Mouse (Mus musculus) heart, postnatal 0 days (tissue): ENCODE data around the gene Tmed9. TPM values are rescaled to one million over a fixed set of nuclear protein-coding genes. Genes with fewer than 3 reads are reported as not detected.
"Not testable (repeated sequence)": the region's sequence is repeated elsewhere in the genome, so short reads cannot be mapped to it uniquely, and the experiment has no call there.

Source experiments
- ATAC-seq: fragments of 200-750 bp; cut with Nextera tagmentation; 2 replicates; pipeline ENCODE4 v1.8.0; 2017; ENCODE audit warnings: low read depth, moderate number of reproducible peaks, moderate library complexity; ENCODE audit not compliant: insufficient read depth
- DNase-seq: peaks from one replicate; pipeline ENCODE4 v3.0.0-alpha.2; 2016; ENCODE audit warnings: low spot score
- H3K27ac ChIP-seq: fragments of 300-500 bp; sonication (generic); 2 replicates; pipeline ENCODE4 v1.5.1; 2014; ENCODE audit warnings: low read depth, mild to moderate bottlenecking
- H3K27me3 ChIP-seq: fragments of 300-500 bp; sonication (generic); 2 replicates; pipeline ENCODE4 v1.6.1; 2014; ENCODE audit warnings: low read length, mixed read lengths; ENCODE audit not compliant: control insufficient read depth, insufficient read depth
- H3K36me3 ChIP-seq: fragments of 300-500 bp; sonication (generic); replicated peaks from 2 replicates; pipeline ENCODE4 v1.6.1; 2014; ENCODE audit warnings: low read length, mixed read lengths; ENCODE audit not compliant: control insufficient read depth, insufficient read depth
- H3K4me1 ChIP-seq: fragments of 300-500 bp; sonication (generic); 2 replicates; pipeline ENCODE4 v1.6.1; 2014; ENCODE audit warnings: antibody characterized with exemption; ENCODE audit not compliant: control insufficient read depth, insufficient read depth
- H3K4me2 ChIP-seq: fragments of 300-500 bp; sonication (generic); 2 replicates; pipeline ENCODE4 v1.6.1; 2014; ENCODE audit warnings: low read depth, mild to moderate bottlenecking, low read length, moderate library complexity
- H3K4me3 ChIP-seq: fragments of 300-500 bp; sonication (generic); 2 replicates; pipeline ENCODE4 v1.5.1; 2014; ENCODE audit warnings: low read depth, low read length
- H3K9ac ChIP-seq: fragments of 300-500 bp; sonication (generic); replicated peaks from 2 replicates; pipeline ENCODE4 v1.6.1; 2014; ENCODE audit warnings: low read depth, low read length, mixed read lengths
- H3K9me3 ChIP-seq: fragments of 300-500 bp; sonication (generic); replicated peaks from 2 replicates; pipeline ENCODE4 v1.6.1; 2016; ENCODE audit warnings: low read length; ENCODE audit not compliant: control insufficient read depth
- CTCF ChIP-seq: IDR thresholded peaks from 2 replicates; pipeline ENCODE4 v1.5.1; 2016; ENCODE audit warnings: antibody characterized with exemption, control low read depth, low read depth
- EP300 ChIP-seq: IDR thresholded peaks from 2 replicates; pipeline ENCODE4 v1.6.1; 2016; ENCODE audit warnings: antibody characterized with exemption, low read depth
- WGBS: fragments of 180-500 bp; shearing (Covaris S2); extraction: QIAGEN DNeasy Blood & Tissue Kit; methylation state at CpG from one replicate; pipeline ENCODE4 v1.1.7; 2014; 5-methylcytosine and 5-hydroxymethylcytosine counted together
- polyA plus RNA-seq: library from polyadenylated mRNA; unstranded; fragments of >200 nt; fragmentation: Nextera tagmentation; extraction: Ambion mirVana; gene quantifications from 2 replicates; pipeline ENCODE4 v1.2.1, GENCODE M21; 2015
- total RNA-seq: library from RNA; depleted of rRNA; stranded (reverse); fragments of >200 nt; gene quantifications from 2 replicates; pipeline ENCODE4 v1.2.3, GENCODE M21; 2014; ENCODE audit warnings: low replicate concordance

The Tmed9 gene
- total and polyA plus RNA-seq, 2 experiments from 2014 or later: 22.0 to 82.0 TPM

- Histone ChIP-seq H3K36me3 (no peaks in the 10 kb centered on the region), H3K9me3 (0 out of 2 replicates have a peak, but pooled peaks cover 4% of the 10 kb centered on the region), H3K4me1 (no peaks in the 10 kb centered on the region), H3K9ac (no peak overlapping the region), H3K27ac (no peak overlapping the region), H3K4me2 (no peak overlapping the region), H3K4me3 (no peak overlapping the region), H3K27me3 (no peaks in the 10 kb centered on the region)
- no peak for TF ChIP-seq EP300
- TF ChIP-seq CTCF: no peak
- no peak for DNase-seq
- 53% methylated on average over 5 of the region's 5 CpGs for WGBS
- ATAC-seq: no peak
These were observed 2.4 kb downstream of the Tmed9 start for GRCm38 (mm10) chr13:55575932-55576331.

- 83% methylated on average over 7 of the region's 7 CpGs for WGBS
These were observed 3.3 kb downstream of the Tmed9 start for GRCm38 (mm10) chr13:55576872-55577271.

GRCm38 (mm10) chr13:55578086-55578485 lies 4.6 kb downstream of the Tmed9 start:
- WGBS: 65% methylated on average over 4 of the region's 4 CpGs

More at GRCm38 (mm10) chr13:55576872-55577271, 3.3 kb downstream of the Tmed9 start:
- not testable (repeated sequence) for H3K4me2 ChIP-seq, ATAC-seq, H3K4me3 ChIP-seq, H3K27ac ChIP-seq, DNase-seq, H3K4me1 ChIP-seq, H3K9ac ChIP-seq, H3K36me3 ChIP-seq, H3K9me3 ChIP-seq, H3K27me3 ChIP-seq

GRCm38 (mm10) chr13:55591961-55592490 lies 18.5 kb downstream of the Tmed9 start:
- DNase-seq: no peak
- no peak overlapping the region for H3K4me2 ChIP-seq
- H3K9ac ChIP-seq: no peak overlapping the region
- peaks cover 27% of the 10 kb centered on the region for H3K36me3 ChIP-seq
- no peak for TF ChIP-seq EP300
- no peak for TF ChIP-seq CTCF
- H3K4me3 ChIP-seq: no peak overlapping the region
- no peaks in the 10 kb centered on the region for H3K27me3 ChIP-seq
- peaks cover 6% of the 10 kb centered on the region; the same call in 1 of the 2 replicates for H3K4me1 ChIP-seq
- no peak for ATAC-seq
- H3K9me3 ChIP-seq: no peaks in the 10 kb centered on the region
- no peak overlapping the region for H3K27ac ChIP-seq
- 79% methylated on average over 4 of the region's 4 CpGs for WGBS

More at GRCm38 (mm10) chr13:55578086-55578485, 4.6 kb downstream of the Tmed9 start:
- no peak overlapping the region for H3K9ac ChIP-seq
- DNase-seq: no peak
- no peak for ATAC-seq
- no peaks in the 10 kb centered on the region for H3K4me1 ChIP-seq
- no peak overlapping the region for H3K27ac ChIP-seq
- H3K9me3 ChIP-seq: 0 out of 2 replicates have a peak, but pooled peaks cover 4% of the 10 kb centered on the region
- no peaks in the 10 kb centered on the region for H3K27me3 ChIP-seq
- H3K4me2 ChIP-seq: no peak overlapping the region
- no peak overlapping the region for H3K4me3 ChIP-seq
- no peaks in the 10 kb centered on the region for H3K36me3 ChIP-seq
- TF ChIP-seq EP300 (no peak), CTCF (no peak)

GRCm38 (mm10) chr13:55592512-55593253 lies 19.2 kb downstream of the Tmed9 start:
- peak; percentile 94 for DNase-seq
- Histone ChIP-seq H3K27me3 (no peaks in the 10 kb centered on the region), H3K27ac (peak overlapping the region; percentile 61), H3K36me3 (peaks cover 31% of the 10 kb centered on the region), H3K9ac (peak overlapping the region; percentile 88), H3K4me2 (peak overlapping the region; percentile 81), H3K4me3 (peak overlapping the region; percentile 87), H3K9me3 (no peaks in the 10 kb centered on the region), H3K4me1 (peaks cover 6% of the 10 kb centered on the region; the same call in 1 of the 2 replicates)
- TF ChIP-seq EP300 (no peak), CTCF (peak; percentile 21; the same call in 1 of the 2 replicates)
- ATAC-seq: peak; percentile 99
- WGBS: 4% methylated on average over 29 of the region's 29 CpGs
